Mouse (Mus musculus) cerebellum, adult 9-10 months (tissue): ENCODE measurements around the gene Rundc3a.
"Not testable (repeated sequence)": the region's sequence is repeated elsewhere in the genome, so short reads cannot be mapped to it uniquely, and the experiment has no call there.

ENCODE experiments used
- DNase-seq: peaks from one replicate; pipeline ENCODE4 v3.0.0; 2022

Rundc3a gene

GRCm38 (mm10) chr11:102368347-102368746 is 24.9 kb upstream of the Rundc3a start:
- no peak for DNase-seq

GRCm38 (mm10) chr11:102369263-102369662 is 23.9 kb upstream of the Rundc3a start:
- DNase-seq: no peak

GRCm38 (mm10) chr11:102370285-102370684 is 22.9 kb upstream of the Rundc3a start:
- no peak for DNase-seq

- no peak for DNase-seq
Measured at GRCm38 (mm10) chr11:102371926-102372685, 21.1 kb upstream of the Rundc3a start.

- DNase-seq: no peak
Measured at GRCm38 (mm10) chr11:102372936-102373335, 20.3 kb upstream of the Rundc3a start.

- DNase-seq: no peak
Measured at GRCm38 (mm10) chr11:102373646-102374045, 19.6 kb upstream of the Rundc3a start.

GRCm38 (mm10) chr11:102374108-102374725 is 19.0 kb upstream of the Rundc3a start:
- DNase-seq: no peak

GRCm38 (mm10) chr11:102375196-102376173 is 17.7 kb upstream of the Rundc3a start:
- DNase-seq: peak; percentile 82

GRCm38 (mm10) chr11:102376196-102376835 is 16.9 kb upstream of the Rundc3a start:
- no peak for DNase-seq

GRCm38 (mm10) chr11:102377186-102377585 is 16.0 kb upstream of the Rundc3a start:
- DNase-seq: no peak

- DNase-seq: no peak
Measured at GRCm38 (mm10) chr11:102380091-102380490, 13.1 kb upstream of the Rundc3a start.

- no peak for DNase-seq
Measured at GRCm38 (mm10) chr11:102381341-102382100, 11.7 kb upstream of the Rundc3a start.

GRCm38 (mm10) chr11:102382794-102383193 is 10.4 kb upstream of the Rundc3a start:
- DNase-seq: no peak

- DNase-seq: peak; percentile 82
Measured at GRCm38 (mm10) chr11:102383365-102384136, 9.7 kb upstream of the Rundc3a start.

GRCm38 (mm10) chr11:102384418-102384817 is 8.8 kb upstream of the Rundc3a start:
- DNase-seq: peak; percentile 50

GRCm38 (mm10) chr11:102385075-102385474 is 8.1 kb upstream of the Rundc3a start:
- no peak for DNase-seq

- DNase-seq: no peak
Measured at GRCm38 (mm10) chr11:102386121-102386520, 7.1 kb upstream of the Rundc3a start.

- not testable (repeated sequence) for DNase-seq
Measured at GRCm38 (mm10) chr11:102389436-102389835, 3.8 kb upstream of the Rundc3a start.

- DNase-seq: no peak
Measured at GRCm38 (mm10) chr11:102392441-102393237, 564 bp upstream of the Rundc3a start.

GRCm38 (mm10) chr11:102393719-102394420 is 667 bp downstream of the Rundc3a start:
- DNase-seq: peak; percentile 82
